In the genomic region with DNA sequence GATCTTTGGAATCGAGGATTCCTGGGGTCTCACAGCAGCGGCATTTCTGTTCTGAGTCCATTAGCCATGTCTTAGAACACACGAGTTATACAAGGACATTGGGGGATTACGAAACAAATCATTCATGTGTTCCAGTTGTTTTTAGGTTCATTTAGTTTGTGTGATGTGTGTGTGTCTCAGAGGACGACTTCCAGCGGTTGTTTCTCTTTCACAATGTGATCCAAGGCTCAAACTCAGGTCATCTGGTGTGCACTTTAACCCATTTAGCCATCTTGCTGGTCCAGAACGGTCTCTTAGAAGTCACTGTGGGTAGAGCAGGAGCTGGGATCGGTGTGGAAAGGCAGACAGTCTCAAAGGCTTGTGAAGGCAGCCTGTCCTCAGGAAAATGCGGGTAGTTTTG, we compare ENCODE assay signal across 23 mouse cellular contexts. TPM values are rescaled to one million over a fixed set of nuclear protein-coding genes. Genes with fewer than 3 reads are reported as not detected.
"Had no signal": no experiment of that assay in that cellular context is flagged by ENCODE, and none has a peak within 500 bp of the region (broad histone marks: within the 10 kb centered on the region; RNA-seq: fewer than 3 reads in every experiment).

No protein-coding gene starts in this region.

- H3K27me3 ChIP-seq: kidney, embryonic 15.5 days; limb, embryonic 12.5 days; limb, embryonic 15.5 days; liver, embryonic 13.5 days; midbrain, embryonic 13.5 days; neural tube, embryonic 13.5 days had no signal

- H3K27ac ChIP-seq: kidney, embryonic 15.5 days; left cerebral cortex, adult 2 months; limb, embryonic 12.5 days; limb, embryonic 15.5 days; liver, embryonic 13.5 days; midbrain, embryonic 13.5 days; neural tube, embryonic 13.5 days had no signal

- DNase-seq: kidney, adult 11 months; kidney, adult 8-10 months; kidney, postnatal 10 days; kidney, postnatal 36 days; layer of hippocampus, postnatal 36 days; left cerebral cortex, postnatal 4 days; liver, embryonic 13.5 days; lung, embryonic 14.5 days; lung, postnatal 14 days; retina, postnatal 1 day; right cerebral cortex, postnatal 25 days; thymus, adult 18-20 months; thymus, postnatal 36 days had no signal

- H3K4me2 ChIP-seq: kidney, embryonic 15.5 days; limb, embryonic 12.5 days; limb, embryonic 15.5 days; liver, embryonic 13.5 days; lung, embryonic 14.5 days; midbrain, embryonic 13.5 days; neural tube, embryonic 13.5 days had no signal

- H3K4me1 ChIP-seq: limb, embryonic 12.5 days; limb, embryonic 15.5 days; liver, embryonic 13.5 days had no signal

- H3K9me3 ChIP-seq: kidney, embryonic 15.5 days; limb, embryonic 12.5 days; limb, embryonic 15.5 days; liver, embryonic 13.5 days; midbrain, embryonic 13.5 days; neural tube, embryonic 13.5 days had no signal

- H3K4me3 ChIP-seq: kidney, embryonic 15.5 days; left cerebral cortex, adult 2 months; limb, embryonic 12.5 days; limb, embryonic 15.5 days; liver, embryonic 13.5 days; midbrain, embryonic 13.5 days; myocyte; neural tube, embryonic 13.5 days had no signal

- H3K9ac ChIP-seq: kidney, embryonic 15.5 days; limb, embryonic 12.5 days; limb, embryonic 15.5 days; liver, embryonic 13.5 days; lung, embryonic 14.5 days; midbrain, embryonic 13.5 days; neural tube, embryonic 13.5 days had no signal

- ATAC-seq: midbrain, embryonic 13.5 days; midbrain, embryonic 16.5 days had no signal

- H3K36me3 ChIP-seq: kidney, embryonic 15.5 days; limb, embryonic 12.5 days; limb, embryonic 15.5 days; liver, embryonic 13.5 days; midbrain, embryonic 13.5 days; neural tube, embryonic 13.5 days had no signal

RNA-seq across cellular contexts. Expression of a gene that starts 15.6 kb away (rescaled TPM):
- total RNA-seq: monocyte, adult 5-6 weeks; neutrophil, adult 5-6 weeks had no signal

RNA-seq across cellular contexts. Expression of a gene that starts 47.3 kb away (rescaled TPM):
- total RNA-seq: monocyte, adult 5-6 weeks had no signal
